Mouse (Mus musculus): ENCODE results near the gene Gm21988.
A peak's percentile ranks its signal among the peaks of the same experiment; 100 is the strongest.

Gm21988 gene

GRCm38 (mm10) chr11:70235254-70235900, 4.3 kb downstream of the Gm21988 start:
- DNase-seq: no peak

GRCm38 (mm10) chr11:70234497-70234896, 5.1 kb downstream of the Gm21988 start:
- DNase-seq: no peak

DNA sequence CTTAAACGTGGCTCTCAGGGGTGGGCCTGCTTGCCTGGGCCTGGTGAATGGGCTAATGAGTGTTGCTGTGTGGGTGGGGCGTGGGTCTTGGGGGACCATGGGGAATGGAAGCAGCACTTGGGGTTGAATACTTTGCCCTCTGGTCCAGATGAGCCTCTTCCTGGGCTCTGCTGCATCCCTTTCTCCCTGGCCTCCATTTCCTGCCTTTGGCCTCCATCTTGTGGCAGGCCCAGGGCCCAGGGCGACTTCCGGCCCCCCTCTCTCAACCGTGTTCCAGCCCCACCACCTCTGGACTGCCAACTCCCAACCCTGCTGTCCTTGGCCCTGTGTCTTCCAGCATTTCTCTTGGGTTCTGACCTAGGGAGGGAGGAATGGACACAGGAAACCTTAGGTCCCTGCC, 5.6 kb downstream of the Gm21988 start:
- DNase-seq: no peak

DNA sequence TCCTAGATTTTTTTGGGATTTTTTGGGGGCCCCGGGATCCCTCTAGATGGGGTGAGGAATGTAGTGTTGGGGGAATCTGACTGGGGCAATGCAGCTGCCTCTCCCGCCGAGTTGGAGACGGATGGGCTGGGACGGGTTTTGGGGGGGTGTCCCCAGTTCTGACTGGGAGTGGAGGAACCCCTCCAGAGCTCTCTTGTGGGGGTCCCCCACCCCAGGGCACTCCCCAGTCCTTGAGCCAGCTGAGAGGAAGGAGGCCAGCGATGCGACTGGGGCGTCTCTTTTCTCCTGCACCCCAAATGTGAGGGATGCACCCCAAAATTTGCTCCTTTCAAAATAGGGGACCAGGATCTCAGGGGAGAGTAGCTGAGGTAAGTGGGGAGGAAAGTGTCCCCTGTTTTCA, 6.6 kb downstream of the Gm21988 start:
- no peak for DNase-seq

DNA sequence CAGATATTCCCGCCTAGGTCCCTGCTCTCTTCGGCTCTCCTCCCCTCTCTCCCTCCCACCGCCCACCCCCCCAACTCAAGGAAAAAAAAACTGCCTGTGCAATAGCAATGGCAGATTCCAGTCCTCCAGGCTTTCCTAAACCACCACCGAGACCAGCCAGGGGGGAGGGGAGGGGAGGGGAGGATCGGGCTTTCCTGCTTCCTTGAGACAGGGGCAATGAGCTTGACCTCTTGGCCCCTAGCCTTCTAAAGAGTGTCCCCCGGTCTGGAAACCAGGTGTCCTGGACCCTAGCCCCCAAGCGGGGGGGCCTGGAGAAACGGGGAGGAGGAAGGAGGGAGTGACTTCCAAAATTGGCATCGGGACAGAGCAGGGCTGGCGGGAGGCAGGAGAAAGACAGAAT, 7.1 kb downstream of the Gm21988 start:
- DNase-seq: peak; percentile 62

GRCm38 (mm10) chr11:70230239-70230727, 9.3 kb downstream of the Gm21988 start:
- peak; percentile 63 for DNase-seq

DNA sequence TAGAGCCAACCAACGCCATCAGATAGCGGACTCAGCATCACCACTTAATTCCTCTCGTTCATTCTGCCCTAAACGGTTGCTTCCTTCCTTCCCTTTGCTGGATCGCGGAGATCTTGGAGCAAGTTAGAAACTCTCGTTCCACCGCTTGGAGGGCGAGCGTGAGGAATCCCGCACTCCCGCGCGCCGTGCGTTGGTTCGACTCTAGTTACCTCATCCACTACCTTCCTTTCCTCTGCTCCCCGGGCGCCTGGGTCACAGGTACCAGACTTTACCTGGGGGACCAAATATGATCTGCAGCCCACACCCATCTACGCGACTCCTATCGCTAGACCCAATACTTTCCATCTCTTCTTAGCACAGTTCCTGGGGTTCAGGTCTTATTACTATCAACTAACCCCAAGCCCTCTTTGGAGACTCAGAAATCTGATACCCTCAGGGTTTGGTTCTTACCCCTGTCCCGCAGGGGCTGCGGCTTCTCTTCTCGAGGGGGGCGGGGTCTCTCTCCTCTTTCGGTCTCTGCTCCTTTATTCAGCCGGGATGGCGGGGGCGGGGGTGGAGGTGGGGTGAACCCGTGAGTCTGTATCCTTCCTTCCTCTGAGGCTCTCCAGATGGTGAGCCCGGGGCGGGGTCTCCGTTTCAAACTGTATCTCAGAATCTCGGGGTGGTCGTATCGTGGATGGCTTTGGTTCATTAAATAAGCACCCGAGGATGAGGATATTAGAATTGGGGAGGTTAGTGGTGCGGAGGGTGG, 10.2 kb downstream of the Gm21988 start, which contains the start of gene Bcl6b:
Bcl6b (minus strand) TSS at position 539 of the 751 bp plus-strand sequence.
- DNase-seq: no peak

- peak; percentile 79 for DNase-seq
These were observed 10.8 kb downstream of the Gm21988 start for GRCm38 (mm10) chr11:70228828-70229227.

- no peak for DNase-seq
These were observed 11.9 kb downstream of the Gm21988 start for GRCm38 (mm10) chr11:70227661-70228245.

DNA sequence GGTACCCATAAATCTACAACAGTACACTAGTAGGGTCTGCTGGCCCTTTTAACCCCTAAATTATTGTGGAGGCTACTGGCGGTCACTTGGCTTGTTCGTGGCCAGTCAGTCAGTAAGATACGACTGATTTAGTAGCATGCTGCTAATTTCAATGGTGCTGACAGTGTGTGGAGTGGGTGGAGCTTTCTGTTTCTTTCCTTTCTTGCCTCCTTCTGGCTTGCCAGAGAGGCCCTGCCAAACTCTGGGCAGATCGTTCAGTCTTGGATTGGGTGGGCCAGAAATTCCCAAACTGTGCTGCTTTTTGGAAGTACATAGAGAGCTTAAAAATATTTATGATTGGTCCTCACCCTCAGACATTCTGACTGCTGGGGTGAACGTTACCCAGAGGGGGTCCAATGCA, 12.5 kb downstream of the Gm21988 start:
- no peak for DNase-seq

- no peak for DNase-seq
These were observed 13.1 kb downstream of the Gm21988 start for GRCm38 (mm10) chr11:70226602-70226890.

- DNase-seq: no peak
These were observed 13.6 kb downstream of the Gm21988 start for GRCm38 (mm10) chr11:70225798-70226601.

DNA sequence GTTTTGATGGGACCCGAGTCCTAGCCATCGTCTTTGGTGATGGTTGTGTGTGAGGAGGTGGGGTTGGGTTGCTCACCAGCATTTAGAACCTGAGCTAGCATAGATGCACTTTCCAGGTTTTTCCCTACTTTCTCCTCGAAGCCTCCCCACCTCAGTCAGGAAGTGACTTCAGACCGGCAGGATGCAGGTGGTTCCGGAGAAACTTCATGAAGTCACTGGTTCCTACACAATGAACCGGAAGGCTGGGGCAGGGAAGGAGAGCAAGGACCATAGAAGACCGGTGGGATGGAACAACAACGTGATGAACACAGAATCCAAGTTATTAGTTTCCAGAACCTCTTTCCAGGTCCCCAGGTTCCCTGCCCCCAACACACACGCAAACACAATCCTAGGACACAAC, 15.9 kb downstream of the Gm21988 start:
- DNase-seq: no peak

GRCm38 (mm10) chr11:70221603-70222500, 17.8 kb downstream of the Gm21988 start:
- DNase-seq: no peak

- DNase-seq: peak; percentile 92
These were observed 18.7 kb downstream of the Gm21988 start, which contains the start of gene Slc16a13 for GRCm38 (mm10) chr11:70220731-70221602. Gene Slc16a13 (minus strand): TSS chr11:70221064.

GRCm38 (mm10) chr11:70220323-70220722, 19.3 kb downstream of the Gm21988 start:
- no peak for DNase-seq

GRCm38 (mm10) chr11:70219873-70220272, 19.8 kb downstream of the Gm21988 start:
- no peak for DNase-seq

DNA sequence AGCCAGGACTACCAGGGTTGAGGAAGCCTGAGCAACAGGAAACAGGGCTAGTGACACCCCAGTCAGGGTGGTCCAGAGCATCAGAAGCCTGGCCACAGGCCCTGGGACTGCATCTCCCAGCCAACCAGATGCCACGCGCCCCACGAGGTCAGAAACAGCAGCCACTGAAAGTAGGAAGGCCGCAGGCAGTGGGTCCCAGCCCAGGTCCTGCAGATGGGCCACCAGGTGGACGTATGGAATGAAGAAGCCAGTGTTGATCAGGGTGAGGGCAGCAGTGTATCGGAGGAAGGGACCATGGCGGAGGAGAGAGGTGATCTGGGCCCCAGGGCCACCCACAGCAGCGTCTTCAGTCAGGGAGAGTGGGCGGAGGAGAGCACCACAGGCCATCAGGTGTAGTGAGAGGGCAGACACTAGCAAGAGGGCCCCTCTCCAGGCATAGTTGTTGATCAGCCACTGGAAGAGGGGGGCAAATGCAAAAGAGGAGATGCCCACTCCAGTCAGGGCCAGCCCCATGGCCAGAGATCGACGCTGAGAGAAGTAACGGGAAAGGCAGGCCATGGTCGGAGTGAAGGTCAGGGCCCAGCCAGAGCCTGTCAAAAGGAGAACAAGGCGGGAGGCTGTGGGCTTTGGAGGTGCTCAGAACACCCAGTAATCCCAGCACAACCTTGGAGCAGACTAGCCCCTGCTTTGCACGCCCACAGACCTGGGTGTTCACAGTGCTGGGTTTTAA, 20.7 kb downstream of the Gm21988 start:
- DNase-seq: no peak

- no peak for DNase-seq
These were observed 21.6 kb downstream of the Gm21988 start for GRCm38 (mm10) chr11:70218039-70218438.

DNA sequence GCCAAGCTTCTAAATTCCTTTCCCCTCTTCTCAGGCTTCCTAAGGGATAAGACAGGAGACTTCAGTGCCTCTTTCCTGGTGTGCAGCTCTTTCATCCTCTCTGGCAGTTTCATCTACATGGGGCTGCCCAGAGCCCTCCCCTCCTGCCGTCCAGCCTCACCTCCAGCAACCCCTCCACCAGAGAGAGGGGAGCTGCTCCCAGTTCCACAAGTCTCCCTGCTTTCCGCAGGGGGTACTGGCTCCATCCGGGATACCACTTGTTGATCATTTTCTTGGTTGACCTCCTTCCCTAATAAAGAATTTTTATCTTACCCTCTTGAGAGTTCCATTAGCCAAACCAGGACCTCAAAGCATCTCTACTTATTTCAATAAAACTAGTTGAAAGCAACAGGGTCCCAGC, 23.5 kb downstream of the Gm21988 start:
- no peak for DNase-seq
